Mouse (Mus musculus) C2C12 (cell line): ENCODE data around the gene N4bp1.

Experiments used
- CTCF ChIP-seq: IDR thresholded peaks from one replicate; pipeline ENCODE4 v1.5.1; 2011; ENCODE audit not compliant: control insufficient read depth, insufficient read depth, insufficient read length
- MAX ChIP-seq: IDR thresholded peaks from one replicate; pipeline ENCODE4 v1.6.1; 2011; ENCODE audit warnings: mild to moderate bottlenecking, control low read depth
- MYOG ChIP-seq: IDR thresholded peaks from one replicate; pipeline ENCODE4 v1.6.1; 2011; ENCODE audit not compliant: control insufficient read depth, insufficient read length; ENCODE audit errors: extremely low read depth
- USF1 ChIP-seq: IDR thresholded peaks from one replicate; pipeline ENCODE4 v1.6.1; 2011; ENCODE audit warnings: low read depth, mild to moderate bottlenecking, control low read depth, moderate library complexity

DNA sequence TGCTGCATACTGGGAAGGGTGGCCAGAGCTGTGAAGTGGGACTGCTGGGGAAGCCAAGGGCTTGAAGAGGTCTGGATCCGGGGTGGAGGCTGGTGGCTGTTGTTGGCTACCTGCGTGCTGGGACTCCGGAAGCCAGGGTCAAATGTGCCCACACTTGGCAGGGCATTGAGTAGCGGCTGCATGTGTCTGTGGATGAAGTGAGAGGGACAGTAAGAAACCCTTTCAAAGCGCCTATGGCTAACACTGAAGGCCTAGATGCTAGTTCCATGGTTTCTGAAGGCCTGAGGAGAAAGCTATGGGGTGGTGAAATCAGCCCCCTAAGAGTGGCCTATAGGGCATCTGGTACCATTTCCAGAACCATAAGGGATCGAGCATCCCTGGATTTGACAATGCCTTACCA, 40.2 kb downstream of the N4bp1 start:
- TF ChIP-seq CTCF (no peak), USF1 (no peak), MAX (no peak), MYOG (no peak)
